Mouse (Mus musculus): Measurements from ENCODE around the gene Taf10.

Taf10 gene

GRCm38 (mm10) chr7:105721916-105722315 lies 22.2 kb downstream of the Taf10 start:
- DNase-seq (ENCODE audit: low spot score), result no peak

GRCm38 (mm10) chr7:105715366-105715765 lies 28.8 kb downstream of the Taf10 start:
- no peak for DNase-seq (ENCODE audit: low spot score)

GRCm38 (mm10) chr7:105708733-105709132 lies 35.4 kb downstream of the Taf10 start:
- no peak for DNase-seq (ENCODE audit: low spot score)

DNA sequence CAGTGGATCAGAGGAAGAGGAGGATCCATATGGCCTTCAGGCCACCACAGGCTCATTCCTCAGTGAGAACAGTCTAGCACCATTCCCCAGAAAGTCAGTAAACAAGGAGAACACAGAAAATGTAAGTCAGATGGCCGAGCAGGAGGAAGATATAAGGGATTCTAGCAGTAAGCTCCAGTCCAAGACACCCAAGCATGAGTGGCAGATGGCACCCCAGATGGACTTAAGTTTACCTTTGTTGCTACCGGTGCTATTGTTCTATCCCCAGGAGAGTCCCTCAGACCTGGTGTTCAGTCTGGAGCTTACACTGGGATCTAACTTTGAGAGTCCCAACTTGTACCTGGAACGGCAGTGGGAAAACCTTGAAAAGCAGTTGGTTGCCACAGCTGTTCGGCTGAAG lies 40.3 kb downstream of the Taf10 start:
- DNase-seq (ENCODE audit: low spot score), result no peak

DNA sequence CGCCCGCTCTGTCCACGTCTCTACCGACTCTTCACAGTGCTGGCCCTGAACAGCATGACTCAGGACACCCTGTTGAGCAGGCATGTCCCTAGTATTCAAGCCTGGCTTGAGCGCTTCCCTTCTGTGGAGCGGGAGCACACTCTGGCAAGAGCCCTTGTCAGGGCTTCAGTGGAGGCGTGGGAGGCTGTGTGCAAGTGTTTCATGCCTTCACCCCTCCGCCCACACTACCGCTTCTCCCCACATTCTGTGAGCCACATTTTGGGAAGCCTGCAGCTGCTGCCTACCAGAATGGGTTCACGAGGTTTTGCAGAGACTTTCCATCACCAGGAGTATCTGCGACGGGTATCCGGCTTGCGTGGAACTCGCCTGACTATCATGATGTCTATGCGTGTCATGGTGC lies 41.0 kb downstream of the Taf10 start:
- no peak for DNase-seq (ENCODE audit: low spot score)

- no peak for DNase-seq (ENCODE audit: low spot score)
Measured at GRCm38 (mm10) chr7:105690875-105691274, 53.3 kb downstream of the Taf10 start.
